Mouse (Mus musculus) frontal cortex, adult 2 months (tissue): ENCODE measurements around the gene Cmtm8. TPM values are rescaled to one million over a fixed set of nuclear protein-coding genes. Genes with fewer than 3 reads are reported as not detected.
A peak's percentile ranks its signal among the peaks of the same experiment; 100 is the strongest.

ENCODE experiments used
- DNase-seq, 2 experiments: peaks; one replicate each; pipeline ENCODE4 v3.0.0; 2022; ENCODE audit warnings: low spot score in 1 of 2; ENCODE audit errors: extremely low spot score in 1 of 2
- polyA plus RNA-seq: library from polyadenylated mRNA; depleted of rRNA; stranded (reverse); fragments of >200 nt; gene quantifications from 2 replicates; pipeline ENCODE4 v1.2.3, GENCODE M21; 2012; rRNA removed

Gene Cmtm8
- polyA plus RNA-seq, 1 experiment = 4.7 TPM

GRCm38 (mm10) chr9:114760353-114760752 is 83.6 kb downstream of the Cmtm8 start:
- no peak for DNase-seq

- no peak for DNase-seq
Observed at GRCm38 (mm10) chr9:114759886-114760285, 84.1 kb downstream of the Cmtm8 start.

GRCm38 (mm10) chr9:114758801-114759200 is 85.2 kb downstream of the Cmtm8 start:
- no peak for DNase-seq

GRCm38 (mm10) chr9:114758272-114758671 is 85.7 kb downstream of the Cmtm8 start:
- no peak for DNase-seq

- peak; percentile 85 to 97 for DNase-seq
Observed at GRCm38 (mm10) chr9:114752863-114753484, 91.0 kb downstream of the Cmtm8 start.

- no peak for DNase-seq
Observed at GRCm38 (mm10) chr9:114752311-114752710, 91.6 kb downstream of the Cmtm8 start.

- no peak for DNase-seq
Observed at GRCm38 (mm10) chr9:114751582-114751981, 92.4 kb downstream of the Cmtm8 start.

GRCm38 (mm10) chr9:114747466-114747865 is 96.5 kb downstream of the Cmtm8 start:
- DNase-seq = no peak

GRCm38 (mm10) chr9:114747012-114747411 is 96.9 kb downstream of the Cmtm8 start:
- DNase-seq = peak; percentile 33 to 62

GRCm38 (mm10) chr9:114745654-114746053 is 98.3 kb downstream of the Cmtm8 start:
- DNase-seq = no peak

GRCm38 (mm10) chr9:114745163-114745562 is 98.8 kb downstream of the Cmtm8 start:
- DNase-seq = no peak

GRCm38 (mm10) chr9:114742731-114743130 is 101.2 kb downstream of the Cmtm8 start:
- DNase-seq = no peak

- no peak for DNase-seq
Observed at GRCm38 (mm10) chr9:114740336-114740735, 103.6 kb downstream of the Cmtm8 start.

Other genes with a start within 250 kb of the Cmtm8 start
- 78.8 and 83.4 TPM in 2 replicates for gene Cnot10, start 204.0 kb downstream of the Cmtm8 start, polyA plus RNA-seq
- gene Dync1li1, start 155.4 kb downstream of the Cmtm8 start, polyA plus RNA-seq = 49.7 and 56.9 TPM in 2 replicates
- gene Cmtm6, start 113.0 kb downstream of the Cmtm8 start, polyA plus RNA-seq = 18.4 and 23.9 TPM in 2 replicates
- gene Cmtm7, start 62.3 kb downstream of the Cmtm8 start, polyA plus RNA-seq = 9.5 and 9.8 TPM in 2 replicates
- gene Gpd1l, start 89.8 kb upstream of the Cmtm8 start, polyA plus RNA-seq = 59.7 and 61.4 TPM in 2 replicates
- 17.6 and 18.7 TPM in 2 replicates for gene Osbpl10, start 134.4 kb upstream of the Cmtm8 start, polyA plus RNA-seq
- gene Rps27rt, start 138.6 kb upstream of the Cmtm8 start, polyA plus RNA-seq = 44.6 and 57.4 TPM in 2 replicates